ENCODE assay signal across 10 mouse cellular contexts in genomic region chr6:125367758-125368371, GRCm38 (mm10). TPM values are rescaled to one million over a fixed set of nuclear protein-coding genes. Genes with fewer than 3 reads are reported as not detected.
A peak's percentile ranks its signal among the peaks of the same experiment; 100 is the strongest.
DNase-seq lines count a peak whose midpoint lies in the region; ATAC-seq and TF ChIP-seq lines count a peak whose summit lies in the region.
"Had no signal": no experiment of that assay in that cellular context is flagged by ENCODE, and none has a peak within 500 bp of the region (broad histone marks: within the 10 kb centered on the region; RNA-seq: fewer than 3 reads in every experiment).

No protein-coding gene starts in this region.

- no peaks in the 10 kb centered on the region; the same call in 1 of the 2 replicates for H3K27me3 ChIP-seq in embryonic facial prominence, embryonic 14.5 days (replicated peaks; ENCODE audit: control insufficient read depth, insufficient read depth, low read length)
- no peaks in the 10 kb centered on the region for H3K27me3 ChIP-seq in lung, postnatal 0 days (replicated peaks; ENCODE audit: insufficient read depth, low read length)
- peaks cover 7% of the 10 kb centered on the region for H3K27me3 ChIP-seq in midbrain, embryonic 16.5 days (ENCODE audit: control insufficient read depth, insufficient read depth, low read depth, low read length)

- TF ChIP-seq CTCF in lung, postnatal 0 days (IDR thresholded peaks at IDR 0.05) = no peak

- 39% methylated on average over 4 of the region's 4 CpGs for WGBS in embryonic facial prominence, embryonic 14.5 days
- WGBS in lung, postnatal 0 days = 26% methylated on average over 4 of the region's 4 CpGs
- WGBS in midbrain, embryonic 16.5 days = 48% methylated on average over 4 of the region's 4 CpGs

- peak; percentile 38; the same call in 1 of the 2 replicates for TF ChIP-seq EP300 in lung, postnatal 0 days (IDR thresholded peaks at IDR 0.05)

- H3K4me2 ChIP-seq in embryonic facial prominence, embryonic 14.5 days (ENCODE audit: low read depth, low read length) = no peak overlapping the region
- H3K4me2 ChIP-seq in lung, postnatal 0 days (replicated peaks; ENCODE audit: low read depth, low read length) = no peak overlapping the region
- H3K4me2 ChIP-seq in midbrain, embryonic 16.5 days (ENCODE audit: low read length) = no peak overlapping the region
- H3K4me2 ChIP-seq: hindbrain, embryonic 14.5 days had no signal

- H3K9me3 ChIP-seq in embryonic facial prominence, embryonic 14.5 days (ENCODE audit: control insufficient read depth, low read length) = no peaks in the 10 kb centered on the region
- H3K9me3 ChIP-seq in lung, postnatal 0 days (ENCODE audit: low read length) = no peaks in the 10 kb centered on the region
- no peaks in the 10 kb centered on the region for H3K9me3 ChIP-seq in midbrain, embryonic 16.5 days (replicated peaks; ENCODE audit: control insufficient read depth, low read length, poor library complexity, severe bottlenecking)

- DNase-seq in lung, adult 18-20 months = peak; percentile 40 to 70
- no peak for DNase-seq in lung, postnatal 14 days
- peak; percentile 88 for DNase-seq in embryonic facial prominence, embryonic 14.5 days (ENCODE audit: low spot score)
- DNase-seq in lung, postnatal 0 days (ENCODE audit: low spot score) = peak; percentile 84
- DNase-seq in thymus, postnatal 36 days = peak; percentile 34 to 49
- no peak for DNase-seq in adrenal gland, adult 8-10 months
- DNase-seq in urinary bladder, postnatal 10 days (ENCODE audit: low spot score) = no peak

- H3K4me3 ChIP-seq in embryonic facial prominence, embryonic 14.5 days (ENCODE audit: low read depth, low read length) = no peak overlapping the region
- no peak overlapping the region for H3K4me3 ChIP-seq in lung, postnatal 0 days (ENCODE audit: low read depth, low read length)
- no peak overlapping the region for H3K4me3 ChIP-seq in midbrain, embryonic 16.5 days (ENCODE audit: low read depth, low read length)
- H3K4me3 ChIP-seq: erythroblast, embryonic 14.5 days had no signal

- peaks cover 8% of the 10 kb centered on the region; the same call in 1 of the 2 replicates for H3K4me1 ChIP-seq in embryonic facial prominence, embryonic 14.5 days (ENCODE audit: control insufficient read depth, insufficient read depth, low read length)
- H3K4me1 ChIP-seq in lung, postnatal 0 days (ENCODE audit: insufficient read depth, low read depth, low read length) = no peaks in the 10 kb centered on the region; the same call in 1 of the 2 replicates
- H3K4me1 ChIP-seq in midbrain, embryonic 16.5 days (ENCODE audit: control insufficient read depth, insufficient read depth, low read length) = peaks cover 7% of the 10 kb centered on the region

- H3K9ac ChIP-seq in embryonic facial prominence, embryonic 14.5 days (ENCODE audit: low read depth, low read length) = no peak overlapping the region
- no peak overlapping the region for H3K9ac ChIP-seq in lung, postnatal 0 days (replicated peaks; ENCODE audit: low read depth)
- no peak overlapping the region for H3K9ac ChIP-seq in midbrain, embryonic 16.5 days (ENCODE audit: low read depth, low read length)
- H3K9ac ChIP-seq: hindbrain, embryonic 14.5 days had no signal

- H3K36me3 ChIP-seq in embryonic facial prominence, embryonic 14.5 days (ENCODE audit: control insufficient read depth, insufficient read depth, low read length) = no peaks in the 10 kb centered on the region
- no peaks in the 10 kb centered on the region for H3K36me3 ChIP-seq in lung, postnatal 0 days (ENCODE audit: insufficient read depth, low read length)
- H3K36me3 ChIP-seq in midbrain, embryonic 16.5 days (ENCODE audit: control insufficient read depth, insufficient read depth, low read length) = no peaks in the 10 kb centered on the region

- ATAC-seq in embryonic facial prominence, embryonic 14.5 days (ENCODE audit: low read depth) = peak; percentile 83
- ATAC-seq in lung, postnatal 0 days = peak; percentile 70
- ATAC-seq in midbrain, embryonic 16.5 days = no peak

- H3K27ac ChIP-seq in embryonic facial prominence, embryonic 14.5 days (replicated peaks; ENCODE audit: low read depth, low read length) = peak overlapping the region; percentile 54
- no peak overlapping the region; the same call in 1 of the 2 replicates for H3K27ac ChIP-seq in lung, postnatal 0 days (ENCODE audit: low read length)
- no peak overlapping the region for H3K27ac ChIP-seq in midbrain, embryonic 16.5 days (ENCODE audit: low read length)
- H3K27ac ChIP-seq: hindbrain, embryonic 14.5 days had no signal

RNA-seq across cellular contexts. Expression of gene Plekhg6, which starts 12.7 kb away (rescaled TPM):
- polyA plus RNA-seq in embryonic facial prominence, embryonic 14.5 days (2014; fragmentation: Nextera tagmentation; extraction: Ambion mirVana) = 1.0 and 1.4 TPM in 2 replicates
- 0.50 and 0.82 TPM in 2 replicates for polyA plus RNA-seq in lung, postnatal 0 days (2015; fragmentation: Nextera tagmentation; extraction: Ambion mirVana)
- total RNA-seq in adrenal gland, adult 8-10 months (2022) = under 1 TPM in 2 of 4 experiments, not detected in 2; 0.09 to 0.19 TPM
- polyA plus RNA-seq in midbrain, embryonic 16.5 days (2015; fragmentation: Nextera tagmentation; extraction: Ambion mirVana) = 0.20 and 0.44 TPM in 2 replicates
- polyA plus RNA-seq: erythroblast, embryonic 14.5 days had no signal

RNA-seq across cellular contexts. Expression of gene Tnfrsf1a, which starts 18.7 kb away (rescaled TPM):
- polyA plus RNA-seq in embryonic facial prominence, embryonic 14.5 days (2014; fragmentation: Nextera tagmentation; extraction: Ambion mirVana) = 81.8 and 82.6 TPM in 2 replicates
- polyA plus RNA-seq in lung, postnatal 0 days (2015; fragmentation: Nextera tagmentation; extraction: Ambion mirVana) = 107 and 108 TPM in 2 replicates
- total RNA-seq in adrenal gland, adult 8-10 months (2022) = 100 to 1,000 TPM; 194 to 259 (median 215) TPM
- 11.0 and 11.2 TPM in 2 replicates for polyA plus RNA-seq in midbrain, embryonic 16.5 days (2015; fragmentation: Nextera tagmentation; extraction: Ambion mirVana)

RNA-seq across cellular contexts. Expression of gene Scnn1a, which starts 47.4 kb away (rescaled TPM):
- 1.5 and 3.2 TPM in 2 replicates for polyA plus RNA-seq in embryonic facial prominence, embryonic 14.5 days (2014; fragmentation: Nextera tagmentation; extraction: Ambion mirVana)
- 106 and 123 TPM in 2 replicates for polyA plus RNA-seq in lung, postnatal 0 days (2015; fragmentation: Nextera tagmentation; extraction: Ambion mirVana)
- total RNA-seq in adrenal gland, adult 8-10 months (2022) = 1 to 10 TPM; 1.4 to 3.4 (median 2.2) TPM
- polyA plus RNA-seq in midbrain, embryonic 16.5 days (2015; fragmentation: Nextera tagmentation; extraction: Ambion mirVana) = 0.67 and 1.1 TPM in 2 replicates

RNA-seq across cellular contexts. Expression of gene Ltbr, which starts 54.2 kb away (rescaled TPM):
- 46.4 and 49.0 TPM in 2 replicates for polyA plus RNA-seq in embryonic facial prominence, embryonic 14.5 days (2014; fragmentation: Nextera tagmentation; extraction: Ambion mirVana)
- 96.7 and 100 TPM in 2 replicates for polyA plus RNA-seq in lung, postnatal 0 days (2015; fragmentation: Nextera tagmentation; extraction: Ambion mirVana)
- 10 to 100 TPM; 74.1 to 83.5 (median 81.0) TPM for total RNA-seq in adrenal gland, adult 8-10 months (2022)
- polyA plus RNA-seq in midbrain, embryonic 16.5 days (2015; fragmentation: Nextera tagmentation; extraction: Ambion mirVana) = 12.8 and 16.0 TPM in 2 replicates

Comparison
In these comparisons a context has a peak if more than half of its experiments do, and no peak if none do; other contexts are left out.
1. DNase-seq: peak in lung, adult 18-20 months (2 of 2), embryonic facial prominence, embryonic 14.5 days (single experiment), lung, postnatal 0 days (single experiment) and thymus, postnatal 36 days (2 of 2); none in lung, postnatal 14 days (single experiment), adrenal gland, adult 8-10 months (single experiment) and urinary bladder, postnatal 10 days (single experiment).
2. RNA of gene Scnn1a, which starts 47.4 kb away (polyA plus RNA-seq): 106 to 123 TPM in lung, postnatal 0 days; 1.5 to 3.2 TPM in embryonic facial prominence, embryonic 14.5 days and 0.67 to 1.1 TPM in midbrain, embryonic 16.5 days; every median in the first group is over 10 times any median in the second.